Mouse (Mus musculus) frontal cortex, postnatal 10 days (tissue): ENCODE measurements around the gene Mta2.

Experiments used
- DNase-seq, 2 experiments: peaks; one replicate each; pipeline ENCODE4 v3.0.0; 2022; ENCODE audit warnings: low spot score in 2 of 2, mixed read lengths in 1 of 2

Mta2 gene

DNA sequence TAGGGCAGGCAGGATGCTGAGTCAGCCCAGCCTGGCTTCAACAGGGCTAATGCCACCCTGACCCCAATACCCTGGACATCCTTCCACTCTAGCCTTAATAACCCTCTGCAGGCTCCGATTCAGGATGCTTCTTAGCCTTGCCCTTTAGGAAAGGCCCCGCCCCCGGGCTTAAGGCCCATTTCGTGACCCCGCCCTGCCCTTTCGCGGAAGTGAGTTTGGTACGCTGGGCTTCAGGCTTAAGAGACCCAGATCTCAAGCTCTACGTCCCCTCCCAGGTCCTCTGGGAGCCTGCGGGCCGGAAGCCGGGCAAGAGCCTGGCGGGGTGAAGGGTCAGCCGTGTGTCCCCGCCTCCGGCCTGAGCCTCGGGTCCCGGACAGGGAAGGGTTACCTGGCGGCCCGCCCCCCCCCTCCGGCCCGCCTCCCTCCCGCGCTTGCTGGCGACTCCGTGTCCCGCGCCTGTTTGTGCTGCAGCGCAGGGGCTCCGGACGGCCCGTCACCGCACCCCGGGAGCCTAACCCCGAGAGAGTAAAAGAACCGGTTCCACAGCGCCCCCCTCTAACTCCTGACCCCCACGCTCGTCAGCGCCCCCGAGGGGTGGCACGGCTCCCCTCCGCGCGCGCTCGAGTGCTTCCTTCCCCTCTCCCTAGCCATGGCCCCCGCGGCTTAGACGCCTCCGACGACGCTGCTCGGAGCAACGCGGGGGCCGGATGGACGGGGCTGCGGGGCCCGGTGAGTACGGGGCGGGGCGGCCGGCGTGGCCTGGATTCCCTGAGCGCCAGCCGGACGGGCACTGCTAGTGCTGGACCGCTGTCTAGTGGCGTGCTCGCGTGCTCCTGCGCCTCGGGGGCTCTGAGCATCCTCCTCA, 12.2 kb upstream of the Mta2 start, which contains the start of the genes Rom1 and Eml3:
Gene Rom1, minus strand, starts transcription at position 133 of the 865 bp plus-strand sequence.
Gene Eml3, plus strand, starts transcription at position 329 of the 865 bp plus-strand sequence.
- DNase-seq = peak; percentile 65 to 68

- DNase-seq = no peak
Observed at GRCm38 (mm10) chr19:8930117-8930516, 11.6 kb upstream of the Mta2 start.

DNA sequence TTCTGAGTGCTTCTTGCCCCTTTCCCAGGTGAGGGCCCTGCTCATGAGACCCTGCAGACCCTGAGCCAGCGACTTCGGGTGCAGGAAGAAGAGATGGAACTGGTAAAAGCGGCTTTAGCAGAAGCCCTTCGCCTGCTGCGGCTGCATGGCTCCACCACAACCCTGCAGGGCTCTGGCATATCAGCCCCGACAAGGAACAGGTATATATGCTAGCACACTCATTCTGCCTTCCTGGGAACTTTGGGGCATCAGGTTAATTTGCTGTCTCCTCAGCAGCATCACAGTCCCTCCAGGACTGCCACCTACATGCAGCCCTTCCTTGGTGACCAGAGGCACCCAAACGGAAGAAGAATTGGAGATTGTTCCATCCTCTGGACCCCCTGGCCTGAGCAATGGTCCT, 10.9 kb upstream of the Mta2 start:
- no peak for DNase-seq

DNA sequence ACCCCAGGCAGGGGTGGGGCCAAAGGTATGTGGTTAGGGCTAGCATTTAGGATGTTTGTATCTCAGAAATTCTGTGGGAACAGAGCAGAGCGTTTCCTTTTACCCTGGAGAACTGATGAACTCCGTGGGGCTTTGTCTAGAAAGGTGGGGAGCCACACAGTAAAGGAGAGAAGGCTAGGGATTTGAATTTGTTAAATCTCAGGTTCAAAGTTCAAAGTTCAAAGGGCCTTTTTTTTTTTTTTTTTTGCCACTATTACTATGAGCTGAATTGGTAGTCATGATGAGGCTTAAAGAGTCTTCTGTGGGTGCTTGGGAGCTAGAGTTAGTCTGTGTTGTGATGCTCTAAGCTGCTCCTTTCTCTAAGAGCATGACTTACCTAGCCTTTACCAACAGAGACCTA, 4.9 kb upstream of the Mta2 start:
- DNase-seq = no peak

DNA sequence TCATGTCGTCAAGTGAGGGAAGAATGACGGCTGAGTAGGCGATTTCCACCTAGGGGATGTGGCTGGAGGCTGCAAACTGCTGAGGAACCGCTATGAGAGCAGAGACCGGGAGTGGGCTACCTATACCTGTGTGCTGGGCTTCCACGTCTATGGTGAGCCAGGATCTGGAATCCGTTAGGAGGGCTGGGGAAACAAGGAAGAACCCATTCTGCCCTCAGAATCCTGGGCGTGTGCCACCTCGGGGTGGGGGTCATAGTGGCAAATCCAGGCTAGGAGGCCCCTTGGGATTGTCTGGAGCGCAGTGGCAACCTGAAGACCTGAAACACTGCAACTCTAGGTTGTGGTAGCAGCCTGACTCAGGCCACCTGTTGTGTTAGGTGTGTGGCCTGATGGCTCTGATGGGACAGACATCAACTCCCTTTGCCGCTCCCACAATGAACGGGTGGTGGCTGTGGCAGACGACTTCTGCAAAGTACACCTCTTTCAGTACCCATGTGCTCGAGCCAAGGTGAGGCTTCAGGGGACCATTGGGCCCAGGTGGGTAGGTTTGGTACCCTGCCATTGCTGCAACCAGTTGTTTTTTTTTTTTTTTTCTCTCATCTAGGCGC, 1.0 kb upstream of the Mta2 start:
- no peak for DNase-seq

DNA sequence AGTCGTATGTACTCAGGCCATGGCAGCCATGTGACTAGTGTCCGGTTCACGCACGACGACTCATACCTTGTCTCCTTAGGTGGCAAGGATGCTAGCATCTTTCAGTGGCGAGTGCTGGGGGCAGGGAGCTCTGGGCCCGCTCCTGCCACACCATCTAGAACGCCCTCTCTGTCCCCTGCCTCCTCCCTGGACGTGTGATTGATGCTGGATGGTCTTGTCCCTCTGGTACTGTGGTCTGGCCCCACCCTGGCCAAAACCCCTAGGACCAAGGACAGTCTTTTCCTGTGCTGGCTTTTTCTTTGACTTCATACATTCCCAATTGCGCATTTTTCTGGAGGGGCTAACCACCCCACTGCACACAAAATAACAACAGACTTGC, 550 bp upstream of the Mta2 start:
- no peak for DNase-seq

GRCm38 (mm10) chr19:8942276-8942964, 745 bp downstream of the Mta2 start:
- DNase-seq = no peak

- no peak for DNase-seq
Observed at GRCm38 (mm10) chr19:8943047-8943446, 1.4 kb downstream of the Mta2 start.

GRCm38 (mm10) chr19:8944062-8944461, 2.4 kb downstream of the Mta2 start:
- DNase-seq = no peak

GRCm38 (mm10) chr19:8944750-8945149, 3.1 kb downstream of the Mta2 start:
- peak; percentile 46 to 59 for DNase-seq

DNA sequence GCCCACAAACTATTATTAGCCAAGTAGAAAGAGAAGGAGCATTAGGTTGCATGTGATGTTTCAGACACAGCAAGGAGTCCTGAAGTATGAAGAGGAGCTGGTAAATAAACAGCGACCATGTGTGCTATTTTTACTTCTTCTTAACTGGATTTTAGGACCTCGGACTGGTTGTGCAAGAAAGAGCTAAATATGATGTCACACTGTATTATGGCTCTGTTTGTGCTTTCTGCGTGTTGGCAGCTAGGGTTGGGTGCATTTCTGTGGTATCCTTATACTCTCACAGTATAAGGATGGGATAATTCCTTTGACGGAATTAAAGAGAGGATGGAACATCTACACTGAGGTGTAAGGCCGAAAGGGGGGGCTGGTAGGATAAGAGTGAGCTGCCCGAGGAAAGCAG, 3.6 kb downstream of the Mta2 start:
- no peak for DNase-seq

- no peak for DNase-seq
Observed at GRCm38 (mm10) chr19:8946929-8947328, 5.3 kb downstream of the Mta2 start.

GRCm38 (mm10) chr19:8950190-8950589, 8.5 kb downstream of the Mta2 start:
- no peak for DNase-seq

DNA sequence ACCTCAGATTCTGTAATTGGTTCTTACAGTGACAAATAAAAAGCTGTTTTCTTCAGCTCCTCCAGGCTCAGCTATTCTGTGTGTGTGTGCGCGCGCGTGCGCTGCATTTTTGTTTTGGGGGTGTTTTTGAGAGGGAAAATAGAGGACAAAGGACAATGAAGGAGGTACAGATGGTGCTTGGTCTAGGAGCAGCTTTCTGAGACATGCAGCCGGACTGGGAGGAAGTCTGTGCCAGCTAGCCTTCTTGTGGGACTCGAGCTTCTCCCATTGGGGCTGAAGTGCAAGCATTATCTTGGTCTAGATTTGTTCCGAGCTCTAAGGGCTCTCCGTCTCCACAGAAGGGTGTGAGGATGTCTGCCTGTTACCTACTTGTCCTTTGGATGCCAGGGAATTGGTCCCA, 10.6 kb downstream of the Mta2 start:
- no peak for DNase-seq

GRCm38 (mm10) chr19:8953135-8954039, 11.7 kb downstream of the Mta2 start, which contains the start of gene Tut1:
TSS of gene Tut1 (plus strand) at chr19:8953847.
- DNase-seq = peak; percentile 92

- DNase-seq = no peak
Observed at GRCm38 (mm10) chr19:8954171-8954570, 12.5 kb downstream of the Mta2 start.

GRCm38 (mm10) chr19:8962256-8962655, 20.6 kb downstream of the Mta2 start:
- DNase-seq = no peak

- no peak for DNase-seq
Observed at GRCm38 (mm10) chr19:8965075-8965474, 23.4 kb downstream of the Mta2 start.

DNA sequence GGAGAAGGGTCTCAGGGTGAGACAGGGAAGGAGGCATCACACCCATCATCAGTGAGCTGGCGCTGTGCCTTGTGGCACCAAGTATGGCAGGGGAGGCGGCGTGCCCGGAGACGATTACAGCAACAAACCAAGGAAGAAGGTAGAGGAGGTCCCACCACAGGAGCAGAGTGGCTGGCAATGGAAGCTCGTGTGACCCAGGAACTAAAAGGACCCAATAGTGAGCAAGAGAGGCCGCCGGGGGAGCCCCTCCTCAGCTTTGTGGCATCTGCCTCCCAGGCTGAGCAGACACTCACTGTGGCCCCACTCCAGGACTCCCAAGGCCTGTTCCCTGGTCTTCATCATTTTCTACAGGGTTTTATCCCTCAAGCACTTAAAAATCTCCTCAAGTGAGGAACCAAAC, 24.1 kb downstream of the Mta2 start:
- peak in 1 of 2 experiments; percentile 40 for DNase-seq

GRCm38 (mm10) chr19:8966198-8966589, 24.5 kb downstream of the Mta2 start:
- DNase-seq = no peak

- DNase-seq = peak; percentile 99 to 100
Observed at GRCm38 (mm10) chr19:8966590-8967372, 25.1 kb downstream of the Mta2 start, which contains the start of gene Eef1g. TSS of gene Eef1g (plus strand) at chr19:8967041.
